Mouse (Mus musculus): Measurements from ENCODE around the gene Egfl8. TPM values are rescaled to one million over a fixed set of nuclear protein-coding genes. Genes with fewer than 3 reads are reported as not detected.

The Egfl8 gene
- polyA plus RNA-seq, 1 experiment, result 3.9 TPM

DNA sequence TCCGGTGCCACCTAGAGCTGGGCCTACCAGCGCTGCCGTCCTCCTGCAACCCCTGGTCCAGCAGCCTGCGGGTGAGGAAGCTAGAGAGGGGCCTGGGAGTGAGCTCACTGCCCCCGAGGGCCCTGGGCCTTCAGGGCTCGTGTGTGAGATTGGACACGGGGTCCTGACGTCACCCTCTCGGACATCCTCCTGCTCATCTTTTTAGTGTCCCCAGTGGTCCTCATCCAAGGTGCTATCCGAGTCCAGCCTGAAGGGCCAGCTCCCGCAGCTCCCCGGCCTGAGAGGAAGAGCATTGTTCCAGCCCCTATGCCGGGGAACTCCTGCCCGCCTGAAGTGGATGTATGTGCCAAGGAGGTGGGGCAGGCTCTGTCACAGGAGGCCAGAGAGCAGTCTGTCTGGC, 35.0 kb upstream of the Egfl8 start:
- Histone ChIP-seq H3K4me3 (ENCODE audit: extremely low read depth, insufficient read depth, insufficient read length) (no peak overlapping the region), H3K36me3 (ENCODE audit: control insufficient read depth, insufficient read depth, low read length) (peaks cover 38% of the 10 kb centered on the region), H3K4me1 (ENCODE audit: control insufficient read depth, insufficient read depth, insufficient read length) (peaks cover 15% of the 10 kb centered on the region; the same call in 1 of the 2 replicates), H3K27ac (ENCODE audit: insufficient read depth, low read length) (no peak overlapping the region), H3K27me3 (ENCODE audit: control insufficient read depth, insufficient read depth, low read length) (no peaks in the 10 kb centered on the region)
- 93% methylated on average over 14 of the region's 14 CpGs for WGBS
- no peak for DNase-seq (ENCODE audit: low read depth in 1 of 2, low spot score in 2 of 2)
- TF ChIP-seq POLR2A (IDR thresholded peaks at IDR 0.05; ENCODE audit: low read depth, low read length), result no peak
- TF ChIP-seq CTCF (IDR thresholded peaks at IDR 0.05; ENCODE audit: extremely low read depth, insufficient read depth, insufficient read length, insufficient replicate concordance), result no peak

DNA sequence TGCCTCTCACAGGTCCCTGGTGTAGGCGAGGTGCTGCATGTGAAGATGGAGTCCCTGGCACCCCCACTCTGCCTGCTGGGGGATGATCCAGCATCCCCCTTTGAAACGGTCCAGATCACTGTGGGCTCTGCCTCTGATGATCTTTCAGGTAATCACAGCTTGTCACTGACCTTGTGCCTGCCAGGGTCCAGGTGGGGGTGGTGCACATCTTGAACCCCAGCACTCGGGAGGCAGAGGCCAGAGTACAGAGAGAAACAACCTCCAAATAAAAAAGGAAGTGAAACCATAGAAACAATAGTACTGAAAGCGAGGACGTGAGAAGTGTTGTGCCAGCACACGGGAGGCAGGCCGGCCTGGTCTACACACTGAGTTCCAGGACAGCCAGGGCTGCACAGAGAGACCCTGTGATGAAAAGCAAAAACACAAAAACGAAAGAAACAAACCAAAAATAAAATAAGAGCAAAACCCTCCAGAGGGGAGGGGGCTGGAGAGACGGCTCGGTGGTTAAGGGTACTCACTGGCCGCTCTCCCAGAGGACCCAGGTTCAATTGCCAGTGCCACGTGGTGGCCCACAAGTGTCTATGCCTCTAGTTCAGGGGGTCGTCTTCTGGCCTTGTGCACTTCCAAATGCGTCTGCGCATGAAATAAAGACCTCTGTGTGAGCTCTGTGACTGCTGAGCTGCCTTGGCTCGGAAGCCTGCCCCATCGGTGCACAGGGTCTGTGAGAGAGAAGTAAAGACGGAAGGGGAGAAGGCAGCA, 33.5 kb upstream of the Egfl8 start:
- H3K36me3 ChIP-seq (ENCODE audit: control insufficient read depth, insufficient read depth, low read length), result peaks cover 32% of the 10 kb centered on the region
- peak overlapping the region; percentile 42 for H3K27ac ChIP-seq (ENCODE audit: insufficient read depth, low read length)
- TF ChIP-seq POLR2A (IDR thresholded peaks at IDR 0.05; ENCODE audit: low read depth, low read length) (no peak), CTCF (IDR thresholded peaks at IDR 0.05; ENCODE audit: extremely low read depth, insufficient read depth, insufficient read length, insufficient replicate concordance) (no peak)
- 58% methylated on average over 18 of the region's 18 CpGs for WGBS
- H3K4me1 ChIP-seq (ENCODE audit: control insufficient read depth, insufficient read depth, insufficient read length), result peaks cover 15% of the 10 kb centered on the region; the same call in 1 of the 2 replicates
- DNase-seq (ENCODE audit: low read depth in 1 of 2, low spot score in 2 of 2), result no peak
- H3K4me3 ChIP-seq (ENCODE audit: extremely low read depth, insufficient read depth, insufficient read length), result no peak overlapping the region
- H3K27me3 ChIP-seq (ENCODE audit: control insufficient read depth, insufficient read depth, low read length), result no peaks in the 10 kb centered on the region

DNA sequence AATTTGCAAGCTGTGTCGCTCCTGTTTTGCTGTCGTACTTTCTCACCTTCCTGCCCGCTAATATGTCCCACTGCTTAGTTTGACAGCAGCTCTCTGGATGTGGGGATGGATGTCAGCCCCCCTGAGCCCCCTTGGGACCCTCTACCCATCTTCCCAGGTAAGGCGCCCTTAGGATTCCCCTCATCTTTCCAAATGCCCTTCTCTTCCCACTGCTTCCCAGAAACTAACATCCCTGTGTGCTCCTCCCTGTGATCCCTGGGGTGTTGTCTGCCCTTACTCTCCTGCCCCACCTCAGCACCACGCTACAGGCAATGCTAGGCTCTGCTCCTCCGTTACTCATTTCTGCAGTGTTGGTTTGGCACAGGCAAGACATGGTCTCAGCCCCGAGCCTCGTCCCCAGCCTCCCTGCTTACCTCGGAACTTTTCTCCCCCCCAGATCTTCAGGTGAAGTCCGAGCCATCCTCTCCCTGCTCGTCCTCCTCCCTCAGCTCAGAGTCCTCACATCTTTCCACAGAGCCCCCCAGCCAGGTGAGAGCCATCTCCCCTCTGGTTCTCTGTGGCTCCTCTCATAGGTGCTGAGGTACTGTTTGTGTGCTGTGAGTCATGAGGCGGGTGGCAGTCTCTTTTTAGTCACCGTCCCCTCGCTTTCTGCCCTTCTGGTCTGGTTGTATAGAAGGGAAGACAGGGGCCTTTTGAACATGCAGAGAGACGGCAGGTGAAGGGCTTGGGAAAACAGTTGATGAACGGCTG, 32.5 kb upstream of the Egfl8 start:
- H3K36me3 ChIP-seq (ENCODE audit: control insufficient read depth, insufficient read depth, low read length), result peaks cover 32% of the 10 kb centered on the region
- no peak overlapping the region; the same call in 1 of the 2 replicates for H3K27ac ChIP-seq (ENCODE audit: insufficient read depth, low read length)
- H3K27me3 ChIP-seq (ENCODE audit: control insufficient read depth, insufficient read depth, low read length), result no peaks in the 10 kb centered on the region
- peaks cover 15% of the 10 kb centered on the region; the same call in 1 of the 2 replicates for H3K4me1 ChIP-seq (ENCODE audit: control insufficient read depth, insufficient read depth, insufficient read length)
- TF ChIP-seq CTCF (IDR thresholded peaks at IDR 0.05; ENCODE audit: extremely low read depth, insufficient read depth, insufficient read length, insufficient replicate concordance) (no peak), POLR2A (IDR thresholded peaks at IDR 0.05; ENCODE audit: low read depth, low read length) (no peak)
- DNase-seq (ENCODE audit: low read depth in 1 of 2, low spot score in 2 of 2), result no peak
- H3K4me3 ChIP-seq (ENCODE audit: extremely low read depth, insufficient read depth, insufficient read length), result no peak overlapping the region
- 88% methylated on average over 16 of the region's 16 CpGs for WGBS

DNA sequence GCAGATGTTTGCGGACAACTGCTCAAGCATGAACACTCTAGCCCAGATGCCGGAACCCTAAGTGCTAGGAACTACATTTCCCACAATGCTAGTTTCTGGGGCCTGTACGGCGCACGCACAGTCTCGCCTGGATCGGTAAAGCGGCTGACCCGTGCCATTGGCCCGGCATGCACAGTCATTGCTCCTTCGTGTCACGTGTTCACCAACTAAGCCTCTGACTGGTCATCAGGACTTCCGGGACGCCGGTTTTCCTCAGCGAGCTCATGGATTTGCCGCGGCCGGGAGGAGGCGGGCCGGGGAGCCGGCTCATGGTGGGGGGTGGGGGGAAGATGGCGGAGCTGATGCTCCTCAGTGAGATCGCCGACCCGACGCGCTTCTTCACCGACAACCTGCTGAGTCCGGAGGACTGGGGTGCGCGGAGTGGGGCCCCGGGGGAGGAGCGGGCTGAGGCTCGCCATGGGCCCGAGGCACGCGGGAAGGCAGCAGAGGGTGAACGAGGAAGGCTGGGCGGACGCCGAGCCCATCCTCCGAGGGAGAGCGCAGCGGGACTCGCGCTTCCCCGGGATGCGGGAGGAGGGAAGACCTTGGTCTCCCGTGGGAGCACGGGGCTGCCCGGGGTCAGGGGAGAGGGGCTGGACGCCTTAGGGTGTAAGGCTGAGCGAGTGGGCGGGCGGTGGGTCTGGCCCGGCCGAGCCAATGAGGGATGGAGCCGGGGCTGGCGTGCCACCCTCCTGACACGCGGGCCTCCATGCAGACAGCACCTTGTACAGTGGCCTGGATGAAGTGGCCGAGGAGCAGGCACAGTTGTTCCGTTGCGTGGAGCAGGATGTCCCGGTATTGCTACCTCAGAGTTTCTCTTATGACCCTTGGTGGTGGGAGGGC, 31.4 kb upstream of the Egfl8 start, which contains the start of gene Atf6b:
Atf6b (plus strand) TSS at position 241 of the 882 bp plus-strand sequence.
- H3K27me3 ChIP-seq (ENCODE audit: control insufficient read depth, insufficient read depth, low read length), result no peaks in the 10 kb centered on the region
- DNase-seq (ENCODE audit: low read depth in 1 of 2, low spot score in 2 of 2), result peak; percentile 93 to 96
- peaks cover 15% of the 10 kb centered on the region; the same call in 1 of the 2 replicates for H3K4me1 ChIP-seq (ENCODE audit: control insufficient read depth, insufficient read depth, insufficient read length)
- H3K36me3 ChIP-seq (ENCODE audit: control insufficient read depth, insufficient read depth, low read length), result peaks cover 20% of the 10 kb centered on the region
- H3K4me3 ChIP-seq (ENCODE audit: extremely low read depth, insufficient read depth, insufficient read length), result peak within 1 kb of the TSS; percentile 92
- TF ChIP-seq POLR2A (IDR thresholded peaks at IDR 0.05; ENCODE audit: low read depth, low read length), result peak; percentile 53
- TF ChIP-seq CTCF (IDR thresholded peaks at IDR 0.05; ENCODE audit: extremely low read depth, insufficient read depth, insufficient read length, insufficient replicate concordance), result no peak
- peak within 1 kb of the TSS; percentile 69 for H3K27ac ChIP-seq (ENCODE audit: insufficient read depth, low read length)
- WGBS, result 1% methylated on average over 66 of the region's 66 CpGs

DNA sequence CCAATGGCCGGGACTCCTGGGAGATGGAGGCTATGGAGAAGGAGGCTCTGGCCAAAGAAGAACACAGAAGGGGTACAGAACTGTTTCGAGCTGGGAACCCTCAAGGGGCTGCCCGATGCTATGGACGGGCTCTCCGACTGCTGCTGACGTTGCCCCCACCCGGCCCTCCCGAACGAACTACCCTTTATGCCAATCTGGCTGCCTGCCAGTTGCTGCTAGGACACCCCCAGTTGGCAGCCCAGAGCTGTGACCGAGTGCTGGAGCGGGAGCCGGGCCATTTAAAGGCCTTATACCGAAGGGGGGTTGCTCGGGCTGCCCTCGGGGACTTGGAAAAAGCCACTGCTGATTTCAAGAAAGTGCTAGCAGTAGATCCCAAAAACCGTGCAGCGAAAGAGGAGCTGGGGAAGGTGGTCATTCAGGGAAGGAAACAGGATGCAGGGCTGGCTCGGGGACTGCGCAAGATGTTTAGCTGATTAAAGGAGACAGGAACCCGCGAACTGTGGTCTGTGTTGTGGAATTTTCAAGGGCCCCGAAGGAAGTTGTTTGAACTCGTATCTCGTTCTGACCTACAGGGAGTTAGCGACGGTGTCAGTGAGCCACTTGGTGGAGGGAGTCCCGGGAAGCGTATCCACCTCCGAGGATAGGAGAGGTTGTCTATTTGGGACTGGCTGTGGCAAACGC, 30.2 kb upstream of the Egfl8 start:
- H3K4me3 ChIP-seq (ENCODE audit: extremely low read depth, insufficient read depth, insufficient read length), result no peak overlapping the region
- WGBS, result 72% methylated on average over 30 of the region's 30 CpGs
- H3K4me1 ChIP-seq (ENCODE audit: control insufficient read depth, insufficient read depth, insufficient read length), result peaks cover 15% of the 10 kb centered on the region; the same call in 1 of the 2 replicates
- DNase-seq (ENCODE audit: low read depth in 1 of 2, low spot score in 2 of 2), result no peak
- no peak overlapping the region for H3K27ac ChIP-seq (ENCODE audit: insufficient read depth, low read length)
- no peaks in the 10 kb centered on the region for H3K27me3 ChIP-seq (ENCODE audit: control insufficient read depth, insufficient read depth, low read length)
- H3K36me3 ChIP-seq (ENCODE audit: control insufficient read depth, insufficient read depth, low read length), result peaks cover 10% of the 10 kb centered on the region
- no peak for TF ChIP-seq POLR2A (IDR thresholded peaks at IDR 0.05; ENCODE audit: low read depth, low read length)
- TF ChIP-seq CTCF (IDR thresholded peaks at IDR 0.05; ENCODE audit: extremely low read depth, insufficient read depth, insufficient read length, insufficient replicate concordance), result no peak

Data from spleen, adult 2 months (tissue).